Mouse (Mus musculus) limb, embryonic 11.5 days (tissue): ENCODE measurements around the gene Egfr. TPM values are rescaled to one million over a fixed set of nuclear protein-coding genes. Genes with fewer than 3 reads are reported as not detected.

Experiments
- ATAC-seq: fragments of 200-750 bp; cut with Nextera tagmentation; 2 replicates; pipeline ENCODE4 v1.8.0; 2017; ENCODE audit warnings: low read depth; ENCODE audit not compliant: insufficient number of reproducible peaks, low FRiP score, low TSS enrichment
- DNase-seq: peaks from one replicate; pipeline ENCODE4 v3.0.0-alpha.2; 2015; ENCODE audit warnings: low spot score
- H3K27ac ChIP-seq: fragments of 300-500 bp; sonication (generic); replicated peaks from 2 replicates; pipeline ENCODE4 v1.5.1; 2014; ENCODE audit warnings: low read depth, mild to moderate bottlenecking, low read length
- H3K27me3 ChIP-seq: fragments of 300-500 bp; sonication (generic); 2 replicates; pipeline ENCODE4 v1.6.1; 2014; ENCODE audit warnings: mild to moderate bottlenecking, low read length, mixed read lengths; ENCODE audit not compliant: control insufficient read depth, insufficient read depth
- H3K36me3 ChIP-seq: fragments of 300-500 bp; sonication (generic); 2 replicates; pipeline ENCODE4 v1.6.1; 2014; ENCODE audit warnings: mild to moderate bottlenecking, low read length, moderate library complexity, mixed read lengths; ENCODE audit not compliant: control insufficient read depth, insufficient read depth
- H3K4me1 ChIP-seq: fragments of 300-500 bp; sonication (generic); 2 replicates; pipeline ENCODE4 v1.6.1; 2014; ENCODE audit warnings: low read length, mixed read lengths; ENCODE audit not compliant: control insufficient read depth, insufficient read depth
- H3K4me2 ChIP-seq: fragments of 300-500 bp; sonication (generic); 2 replicates; pipeline ENCODE4 v1.6.1; 2014; ENCODE audit warnings: low read depth, mild to moderate bottlenecking, moderate library complexity; ENCODE audit not compliant: severe bottlenecking
- H3K4me3 ChIP-seq: fragments of 300-500 bp; sonication (generic); 2 replicates; pipeline ENCODE4 v1.5.1; 2014; ENCODE audit warnings: low read depth, low read length
- H3K9ac ChIP-seq: fragments of 300-500 bp; sonication (generic); 2 replicates; pipeline ENCODE4 v1.6.1; 2014; ENCODE audit warnings: mild to moderate bottlenecking, low read length
- H3K9me3 ChIP-seq: fragments of 300-500 bp; sonication (generic); 2 replicates; pipeline ENCODE4 v1.6.1; 2016; ENCODE audit warnings: low read length; ENCODE audit not compliant: control insufficient read depth
- WGBS: fragments of 180-500 bp; shearing (Covaris S2); extraction: QIAGEN DNeasy Blood & Tissue Kit; methylation state at CpG from one replicate; pipeline ENCODE4 v1.1.7; 2014; 5-methylcytosine and 5-hydroxymethylcytosine counted together
- polyA plus RNA-seq: library from polyadenylated mRNA; unstranded; fragments of >200 nt; fragmentation: Nextera tagmentation; extraction: Ambion mirVana; gene quantifications from 2 replicates; pipeline ENCODE4 v1.2.1, GENCODE M21; 2014

Egfr gene
- polyA plus RNA-seq, 1 experiment from 2014 or later, result 2.6 TPM

DNA sequence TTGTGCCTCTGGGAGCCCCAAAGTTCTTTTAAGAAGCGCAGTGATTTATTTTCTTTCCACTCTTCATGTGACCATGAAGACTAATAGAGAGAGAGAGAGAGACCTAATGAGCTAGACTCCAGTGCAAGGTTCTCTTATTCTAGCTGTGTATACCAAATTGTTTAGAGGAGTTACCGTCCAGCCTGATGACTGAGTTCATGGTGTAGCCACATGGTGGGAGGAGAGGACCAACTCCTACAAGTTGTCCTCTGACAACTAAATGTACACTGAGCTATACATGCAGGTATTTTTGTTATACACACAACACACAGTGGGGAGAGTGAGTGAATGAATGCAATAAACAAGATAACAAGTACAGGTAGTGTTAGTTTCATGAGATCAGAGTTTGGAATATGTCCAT lies 9.2 kb upstream of the Egfr start:
- Histone ChIP-seq H3K4me2 (no peak overlapping the region), H3K27ac (no peak overlapping the region), H3K4me3 (no peak overlapping the region), H3K9ac (no peak overlapping the region), H3K9me3 (no peaks in the 10 kb centered on the region), H3K36me3 (no peaks in the 10 kb centered on the region), H3K27me3 (no peaks in the 10 kb centered on the region), H3K4me1 (no peaks in the 10 kb centered on the region)
- no peak for DNase-seq
- ATAC-seq, result no peak
- WGBS, result 81% methylated on average over 2 of the region's 2 CpGs

DNA sequence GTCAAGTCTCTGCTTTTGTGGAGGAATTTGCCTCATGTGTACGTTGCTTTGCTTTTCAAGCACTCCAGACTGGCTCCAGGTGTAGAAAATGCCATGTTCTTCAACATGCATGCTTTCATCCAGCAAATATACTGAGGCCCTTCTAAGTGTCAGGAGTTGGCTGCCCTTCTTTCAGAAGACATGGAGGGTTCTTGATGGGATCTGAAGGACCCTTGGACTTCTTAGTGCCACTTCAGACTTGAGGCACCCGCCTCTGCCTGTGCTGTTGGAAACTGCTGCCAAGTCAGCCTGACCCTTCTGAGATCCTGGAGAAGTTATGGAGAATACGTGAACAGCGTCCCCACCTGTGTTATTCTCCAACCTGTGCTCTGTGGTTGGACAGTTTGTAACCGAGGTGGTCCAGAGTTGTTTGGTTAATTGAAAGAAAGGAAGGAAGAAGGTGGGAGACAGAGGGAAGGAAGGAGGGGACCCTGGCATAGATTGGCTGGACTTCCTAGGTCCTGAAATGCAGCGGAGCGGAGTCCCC lies 483 bp upstream of the Egfr start:
- Histone ChIP-seq H3K4me3 (peak overlapping the region; percentile 53), H3K27ac (no peak overlapping the region), H3K27me3 (peaks cover 32% of the 10 kb centered on the region), H3K4me2 (peak overlapping the region; percentile 92), H3K4me1 (no peaks in the 10 kb centered on the region), H3K9me3 (no peaks in the 10 kb centered on the region), H3K9ac (no peak overlapping the region), H3K36me3 (no peaks in the 10 kb centered on the region)
- 33% methylated on average over 7 of the region's 7 CpGs for whole genome bisulfite sequencing
- no peak for ATAC-seq
- DNase-seq, result no peak

DNA sequence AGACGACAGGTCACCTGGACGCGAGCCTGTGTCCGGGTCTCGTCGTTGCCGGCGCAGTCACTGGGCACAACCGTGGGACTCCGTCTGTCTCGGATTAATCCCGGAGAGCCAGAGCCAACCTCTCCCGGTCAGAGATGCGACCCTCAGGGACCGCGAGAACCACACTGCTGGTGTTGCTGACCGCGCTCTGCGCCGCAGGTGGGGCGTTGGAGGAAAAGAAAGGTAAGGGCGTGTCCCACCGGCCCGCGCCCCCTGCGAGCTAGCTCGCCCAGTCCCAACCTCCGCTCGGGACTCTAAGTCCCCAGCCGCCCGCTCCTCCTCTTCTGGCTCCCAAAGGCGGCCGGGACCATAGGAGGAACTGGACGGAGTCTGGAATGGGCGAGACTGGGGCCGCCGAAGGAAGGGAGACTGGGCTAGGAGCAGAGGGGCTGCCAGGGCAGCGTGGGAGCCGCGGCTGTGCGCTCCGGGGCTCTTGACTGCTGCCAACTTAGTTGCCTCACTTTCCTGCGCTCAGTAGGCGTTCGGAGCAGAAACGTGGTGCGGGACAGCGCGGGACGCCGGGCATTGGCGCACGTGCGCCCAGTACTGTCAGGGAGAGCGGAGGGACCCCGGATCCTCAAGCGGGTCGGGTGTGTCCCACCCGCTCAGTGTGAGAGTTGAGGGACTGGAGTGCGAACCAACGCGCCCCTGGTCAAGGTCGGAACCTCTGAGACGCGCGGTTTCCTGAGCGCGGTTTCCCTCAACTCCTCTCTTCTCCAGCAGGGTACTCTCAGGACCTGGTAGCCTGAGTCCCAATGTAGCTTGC lies 548 bp downstream of the Egfr start:
- peak; percentile 73 for ATAC-seq
- Histone ChIP-seq H3K36me3 (no peaks in the 10 kb centered on the region), H3K27me3 (peaks cover 32% of the 10 kb centered on the region), H3K4me2 (peak overlapping the region; percentile 92), H3K9me3 (no peaks in the 10 kb centered on the region), H3K27ac (no peak overlapping the region), H3K4me3 (peak overlapping the region; percentile 53), H3K4me1 (no peaks in the 10 kb centered on the region), H3K9ac (peak overlapping the region; percentile 52; the same call in 1 of the 2 replicates)
- under 1% methylated on average over 62 of the region's 68 CpGs for WGBS
- peak; percentile 64 for DNase-seq

DNA sequence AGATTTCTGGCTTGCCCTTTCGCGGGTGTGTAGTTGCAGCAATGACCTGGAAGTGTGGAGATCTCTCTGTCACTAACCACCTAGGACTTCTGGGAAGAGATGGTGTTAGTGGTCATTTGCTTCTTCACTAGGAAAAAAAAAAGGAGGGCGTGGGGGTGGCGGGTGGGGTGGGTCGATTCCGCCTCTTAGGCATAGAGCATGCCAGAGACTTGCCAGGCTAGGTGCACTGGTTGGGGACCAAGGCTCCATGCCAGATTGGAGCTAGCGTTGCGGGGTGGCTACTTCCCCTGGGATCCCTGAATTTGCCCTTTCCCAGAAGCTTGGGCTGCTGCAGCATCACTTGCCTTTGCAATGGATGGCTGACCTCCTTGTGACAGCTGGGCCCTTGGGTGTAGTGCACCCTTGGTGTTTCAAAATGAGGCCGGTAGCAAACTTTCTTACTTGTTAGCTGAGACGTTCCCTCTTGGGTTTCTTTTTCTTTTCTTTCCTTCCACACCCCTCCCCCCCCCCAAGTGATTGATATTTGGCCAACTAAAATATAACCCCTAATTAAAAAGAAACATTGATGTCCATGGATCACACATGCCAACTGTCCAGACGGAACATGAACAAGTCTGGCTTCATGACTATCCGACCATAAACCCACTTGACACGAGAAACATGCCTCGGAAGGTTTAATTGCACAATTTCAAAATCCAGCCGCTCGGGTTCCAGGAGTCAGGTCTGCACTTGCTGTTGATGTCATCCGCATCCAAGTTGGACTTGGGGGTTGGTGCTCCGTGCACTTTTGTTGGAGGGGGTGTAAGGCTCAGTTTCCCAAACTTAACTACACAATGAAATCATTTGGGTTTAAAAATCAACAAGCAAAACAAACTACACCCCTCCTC lies 1.4 kb downstream of the Egfr start:
- H3K4me2 ChIP-seq, result peak overlapping the region; percentile 92
- no peak for DNase-seq
- peak overlapping the region; percentile 53 for H3K4me3 ChIP-seq
- peak overlapping the region; percentile 5; the same call in 1 of the 2 replicates for H3K9ac ChIP-seq
- ATAC-seq, result no peak
- no peaks in the 10 kb centered on the region for H3K36me3 ChIP-seq
- WGBS, result 29% methylated on average over 18 of the region's 18 CpGs
- H3K4me1 ChIP-seq, result no peaks in the 10 kb centered on the region
- no peak overlapping the region for H3K27ac ChIP-seq
- H3K27me3 ChIP-seq, result peaks cover 32% of the 10 kb centered on the region
- no peaks in the 10 kb centered on the region for H3K9me3 ChIP-seq

DNA sequence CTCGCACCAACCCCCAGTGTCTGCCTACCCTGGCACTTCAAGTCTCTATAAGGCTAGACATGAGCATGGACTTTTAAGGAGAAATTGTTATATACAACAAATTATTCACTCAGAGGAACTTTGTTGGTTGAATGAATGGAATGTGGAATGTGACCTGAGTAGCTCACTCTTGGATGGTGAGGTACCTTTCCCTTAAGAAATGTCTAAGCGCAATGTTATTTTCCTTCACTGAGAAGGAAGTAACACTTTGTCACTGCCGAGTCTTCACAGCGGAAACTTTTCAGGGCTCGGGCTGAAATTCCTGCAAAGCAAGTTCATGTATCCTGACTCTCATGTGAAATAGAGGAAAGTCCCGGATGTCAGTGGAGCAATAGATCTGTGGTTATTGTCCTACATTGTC lies 7.9 kb downstream of the Egfr start:
- Histone ChIP-seq H3K4me1 (no peaks in the 10 kb centered on the region), H3K9ac (no peak overlapping the region), H3K27me3 (peaks cover 3% of the 10 kb centered on the region; the same call in 1 of the 2 replicates), H3K4me3 (no peak overlapping the region), H3K4me2 (no peak overlapping the region), H3K27ac (no peak overlapping the region), H3K9me3 (no peaks in the 10 kb centered on the region), H3K36me3 (no peaks in the 10 kb centered on the region)
- DNase-seq (no peak), ATAC-seq (no peak)
- 95% methylated on average over 6 of the region's 6 CpGs for WGBS

DNA sequence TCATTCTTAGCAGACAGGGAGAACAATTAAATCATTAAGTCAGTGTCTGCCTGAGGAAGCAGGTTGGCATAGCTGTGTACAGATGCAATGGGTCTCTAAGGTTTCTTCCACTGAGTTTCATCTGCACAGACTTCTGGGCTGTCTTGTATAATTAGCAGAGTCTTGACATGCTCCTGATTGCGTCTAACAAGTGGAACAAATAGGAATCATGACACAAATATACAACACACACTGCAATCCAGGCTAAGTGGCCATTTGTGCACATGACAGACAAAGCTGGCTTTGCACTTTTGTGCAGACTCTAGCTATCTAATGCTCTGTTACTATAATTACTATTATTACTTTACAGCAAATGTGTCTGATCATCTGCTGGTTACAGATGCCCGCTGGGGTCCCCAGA lies 9.2 kb downstream of the Egfr start:
- Histone ChIP-seq H3K9me3 (no peaks in the 10 kb centered on the region), H3K27ac (no peak overlapping the region), H3K9ac (no peak overlapping the region), H3K4me2 (no peak overlapping the region), H3K4me3 (no peak overlapping the region), H3K4me1 (no peaks in the 10 kb centered on the region), H3K27me3 (no peaks in the 10 kb centered on the region), H3K36me3 (no peaks in the 10 kb centered on the region)
- DNase-seq, result no peak
- no peak for ATAC-seq
- 82% methylated on average over 2 of the region's 2 CpGs for WGBS

DNA sequence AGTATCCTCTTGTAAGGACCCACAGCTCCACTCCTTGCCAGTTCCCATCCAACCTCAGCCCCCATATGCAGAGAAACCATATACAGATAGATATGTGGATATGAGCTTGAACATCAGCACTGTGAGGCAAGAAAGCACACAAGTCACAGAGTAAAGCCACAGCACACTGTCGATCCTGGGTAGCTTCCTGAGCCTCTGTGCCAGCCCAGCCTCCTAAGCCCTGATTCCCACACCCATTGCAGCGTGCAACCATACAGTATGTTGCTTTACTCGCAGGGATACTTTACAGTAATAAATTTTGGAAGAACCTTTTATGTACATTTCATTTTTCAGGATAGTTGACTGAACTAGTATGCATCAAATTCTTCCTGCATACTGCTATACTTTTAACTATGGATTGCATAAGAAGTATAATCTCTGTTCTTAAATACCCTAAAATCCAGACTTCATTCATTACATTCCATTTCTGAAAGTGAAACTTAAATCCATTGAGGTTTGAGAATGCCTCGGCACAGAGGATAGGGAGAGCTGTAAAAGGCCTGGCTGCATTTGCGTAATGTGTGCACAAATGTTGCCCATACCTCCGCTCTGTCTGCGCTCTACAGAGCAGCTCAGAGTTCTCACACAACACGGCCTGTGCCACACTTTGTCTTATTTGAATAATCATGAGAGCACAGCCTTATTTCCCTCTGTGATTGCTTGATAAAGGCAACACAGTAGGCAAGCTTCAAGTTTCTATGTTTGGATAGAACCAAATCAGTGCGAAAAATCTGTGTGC lies 14.2 kb downstream of the Egfr start:
- no peak overlapping the region for H3K27ac ChIP-seq
- no peaks in the 10 kb centered on the region for H3K36me3 ChIP-seq
- WGBS, result 83% methylated on average over 9 of the region's 9 CpGs
- no peak overlapping the region for H3K9ac ChIP-seq
- H3K9me3 ChIP-seq, result no peaks in the 10 kb centered on the region
- no peak overlapping the region for H3K4me3 ChIP-seq
- H3K27me3 ChIP-seq, result no peaks in the 10 kb centered on the region
- 0 out of 2 replicates have a peak, but pooled peaks cover 2% of the 10 kb centered on the region for H3K4me1 ChIP-seq
- DNase-seq (no peak), ATAC-seq (no peak)
- no peak overlapping the region for H3K4me2 ChIP-seq

DNA sequence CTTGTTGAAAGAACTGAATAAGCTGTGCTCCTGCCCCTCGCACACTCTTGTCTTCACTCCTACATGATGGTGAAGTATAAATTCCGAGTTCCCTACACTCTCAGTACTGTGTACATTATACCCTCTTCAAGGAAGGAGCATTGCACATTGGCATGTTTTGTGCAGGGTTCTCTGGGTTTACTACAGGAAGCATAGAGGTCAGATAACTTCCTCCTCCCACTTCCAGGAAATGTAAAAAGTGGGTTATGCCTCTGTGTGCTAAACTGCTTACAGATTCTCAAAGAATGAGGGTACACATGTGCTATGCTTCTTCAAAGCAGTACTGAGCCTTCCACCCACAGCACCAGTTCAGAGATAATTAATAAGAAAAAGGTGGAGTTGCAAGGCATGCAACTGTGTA lies 16.0 kb downstream of the Egfr start:
- no peaks in the 10 kb centered on the region for H3K9me3 ChIP-seq
- H3K4me2 ChIP-seq, result no peak overlapping the region
- no peaks in the 10 kb centered on the region for H3K27me3 ChIP-seq
- H3K27ac ChIP-seq, result no peak overlapping the region
- H3K36me3 ChIP-seq, result no peaks in the 10 kb centered on the region
- DNase-seq, result no peak
- 0 out of 2 replicates have a peak, but pooled peaks cover 2% of the 10 kb centered on the region for H3K4me1 ChIP-seq
- H3K9ac ChIP-seq, result no peak overlapping the region
- WGBS, result 89% methylated on average over 2 of the region's 2 CpGs
- no peak overlapping the region for H3K4me3 ChIP-seq
- no peak for ATAC-seq
